Mouse (Mus musculus) forebrain, embryonic 14.5 days (tissue): Measurements from ENCODE around the gene Pth2. TPM values are rescaled to one million over a fixed set of nuclear protein-coding genes. Genes with fewer than 3 reads are reported as not detected.
"Not testable (repeated sequence)": the region's sequence is repeated elsewhere in the genome, so short reads cannot be mapped to it uniquely, and the experiment has no call there.

Experiments
- ATAC-seq: fragments of 200-750 bp; cut with Nextera tagmentation; 2 replicates; pipeline ENCODE4 v1.8.0; 2017; ENCODE audit warnings: mild to moderate bottlenecking, moderate library complexity
- DNase-seq: peaks from one replicate; pipeline ENCODE4 v3.0.0-alpha.2; 2015; ENCODE audit warnings: low spot score
- H3K27ac ChIP-seq: fragments of 300-500 bp; sonication (generic); 2 replicates; pipeline ENCODE4 v1.5.1; 2014; ENCODE audit warnings: low read depth, mild to moderate bottlenecking, control low read depth, low read length, moderate library complexity
- H3K27me3 ChIP-seq: fragments of 300-500 bp; sonication (generic); replicated peaks from 2 replicates; pipeline ENCODE4 v1.6.1; 2014; ENCODE audit warnings: low read length, control low read depth, mixed read lengths; ENCODE audit not compliant: control insufficient read depth, insufficient read depth
- H3K36me3 ChIP-seq: fragments of 300-500 bp; sonication (generic); 2 replicates; pipeline ENCODE4 v1.6.1; 2014; ENCODE audit warnings: low read length, control low read depth; ENCODE audit not compliant: control insufficient read depth, insufficient read depth
- H3K4me1 ChIP-seq: fragments of 300-500 bp; sonication (generic); 2 replicates; pipeline ENCODE4 v1.6.1; 2014; ENCODE audit warnings: antibody characterized with exemption, low read length, control low read depth; ENCODE audit not compliant: control insufficient read depth, insufficient read depth
- H3K4me2 ChIP-seq: fragments of 300-500 bp; sonication (generic); 2 replicates; pipeline ENCODE4 v1.6.1; 2014; ENCODE audit warnings: mild to moderate bottlenecking, control low read depth, low read length
- H3K4me3 ChIP-seq: fragments of 300-500 bp; sonication (generic); 2 replicates; pipeline ENCODE4 v1.5.1; 2014; ENCODE audit warnings: low read depth, low read length, control low read depth
- H3K9ac ChIP-seq: fragments of 300-500 bp; sonication (generic); 2 replicates; pipeline ENCODE4 v1.6.1; 2014; ENCODE audit warnings: mild to moderate bottlenecking, low read length, control low read depth, moderate library complexity
- H3K9me3 ChIP-seq: fragments of 300-500 bp; sonication (generic); replicated peaks from 2 replicates; pipeline ENCODE4 v1.6.1; 2016; ENCODE audit warnings: low read length, control low read depth, mixed read lengths; ENCODE audit not compliant: control insufficient read depth
- WGBS: fragments of 180-500 bp; shearing (Covaris S2); extraction: QIAGEN DNeasy Blood & Tissue Kit; methylation state at CpG from one replicate; pipeline ENCODE4 v1.1.7; 2014; 5-methylcytosine and 5-hydroxymethylcytosine counted together
- polyA plus RNA-seq: library from polyadenylated mRNA; unstranded; fragments of >200 nt; fragmentation: Nextera tagmentation; extraction: Ambion mirVana; gene quantifications from 2 replicates; pipeline ENCODE4 v1.2.1, GENCODE M21; 2014

Gene Pth2
- polyA plus RNA-seq, 1 experiment from 2014 or later: not detected

- Histone ChIP-seq H3K27ac (no peak overlapping the region), H3K4me1 (peaks cover 8% of the 10 kb centered on the region), H3K36me3 (0 out of 2 replicates have a peak, but pooled peaks cover 12% of the 10 kb centered on the region), H3K9me3 (no peaks in the 10 kb centered on the region), H3K9ac (no peak overlapping the region), H3K4me3 (no peak overlapping the region), H3K4me2 (no peak overlapping the region), H3K27me3 (no peaks in the 10 kb centered on the region)
- no peak for ATAC-seq
- no peak for DNase-seq
- WGBS: 27% methylated on average over 6 of the region's 6 CpGs
Observed at GRCm38 (mm10) chr7:45149545-45149944, 31.2 kb upstream of the Pth2 start.

GRCm38 (mm10) chr7:45150321-45150720 is 30.5 kb upstream of the Pth2 start:
- ATAC-seq (no peak), DNase-seq (no peak)
- no peaks in the 10 kb centered on the region for H3K9me3 ChIP-seq
- H3K4me1 ChIP-seq: peaks cover 8% of the 10 kb centered on the region
- no peaks in the 10 kb centered on the region for H3K27me3 ChIP-seq
- WGBS: 76% methylated on average over 4 of the region's 4 CpGs
- peak overlapping the region; percentile 30; the same call in 1 of the 2 replicates for H3K9ac ChIP-seq
- H3K36me3 ChIP-seq: 0 out of 2 replicates have a peak, but pooled peaks cover 7% of the 10 kb centered on the region
- H3K27ac ChIP-seq: no peak overlapping the region
- no peak overlapping the region for H3K4me3 ChIP-seq
- no peak overlapping the region for H3K4me2 ChIP-seq

- 45% methylated on average over 11 of the region's 11 CpGs for WGBS
- peak overlapping the region; percentile 9; the same call in 1 of the 2 replicates for H3K9ac ChIP-seq
- ATAC-seq: no peak
- no peak overlapping the region for H3K27ac ChIP-seq
- peaks cover 8% of the 10 kb centered on the region for H3K4me1 ChIP-seq
- H3K4me3 ChIP-seq: no peak overlapping the region
- H3K27me3 ChIP-seq: no peaks in the 10 kb centered on the region
- 0 out of 2 replicates have a peak, but pooled peaks cover 5% of the 10 kb centered on the region for H3K36me3 ChIP-seq
- H3K9me3 ChIP-seq: no peaks in the 10 kb centered on the region
- no peak for DNase-seq
- H3K4me2 ChIP-seq: no peak overlapping the region
Observed at GRCm38 (mm10) chr7:45151303-45151702, 29.5 kb upstream of the Pth2 start.

GRCm38 (mm10) chr7:45153052-45153451 is 27.7 kb upstream of the Pth2 start:
- WGBS: 93% methylated on average over 2 of the region's 2 CpGs
- DNase-seq, H3K4me3 ChIP-seq, ATAC-seq, H3K36me3 ChIP-seq, H3K4me1 ChIP-seq, H3K27me3 ChIP-seq, H3K9ac ChIP-seq, H3K4me2 ChIP-seq, H3K9me3 ChIP-seq, H3K27ac ChIP-seq: not testable (repeated sequence)

- Histone ChIP-seq H3K27me3 (no peaks in the 10 kb centered on the region), H3K9me3 (no peaks in the 10 kb centered on the region), H3K4me2 (peak overlapping the region; percentile 84), H3K36me3 (peaks cover 9% of the 10 kb centered on the region; the same call in 1 of the 2 replicates), H3K27ac (peak overlapping the region; percentile 89), H3K9ac (peak overlapping the region; percentile 83), H3K4me3 (peak overlapping the region; percentile 50), H3K4me1 (peaks cover 8% of the 10 kb centered on the region)
- DNase-seq: no peak
- 0 out of 2 replicates have a peak, but pooled peaks have one; percentile 0 for ATAC-seq
- 3% methylated on average over 5 of the region's 5 CpGs for WGBS
Observed at GRCm38 (mm10) chr7:45153586-45153985, 27.2 kb upstream of the Pth2 start.

GRCm38 (mm10) chr7:45154096-45154992 is 26.5 kb upstream of the Pth2 start, which contains the start of the genes Pih1d1 and Aldh16a1:
Pih1d1 (plus strand) TSS chr7:45154303.
Aldh16a1 (minus strand) TSS chr7:45154584.
- H3K9me3 ChIP-seq: no peaks in the 10 kb centered on the region
- H3K27ac ChIP-seq: peak within 1 kb of the TSS; percentile 89
- H3K4me2 ChIP-seq: peak within 1 kb of the TSS; percentile 84
- peak; percentile 98 for DNase-seq
- peak within 1 kb of the TSS; percentile 50 for H3K4me3 ChIP-seq
- H3K4me1 ChIP-seq: peaks cover 8% of the 10 kb centered on the region
- ATAC-seq: peak; percentile 97
- 5% methylated on average over 67 of the region's 69 CpGs for WGBS
- peaks cover 17% of the 10 kb centered on the region; the same call in 1 of the 2 replicates for H3K36me3 ChIP-seq
- no peaks in the 10 kb centered on the region for H3K27me3 ChIP-seq
- peak within 1 kb of the TSS; percentile 83 for H3K9ac ChIP-seq

- WGBS: 81% methylated on average over 12 of the region's 12 CpGs
- peak overlapping the region; percentile 84 for H3K4me2 ChIP-seq
- no peak; the same call in 1 of the 2 replicates for ATAC-seq
- H3K9me3 ChIP-seq: no peaks in the 10 kb centered on the region
- H3K9ac ChIP-seq: peak overlapping the region; percentile 33; the same call in 1 of the 2 replicates
- no peak overlapping the region for H3K27ac ChIP-seq
- no peaks in the 10 kb centered on the region for H3K27me3 ChIP-seq
- peak overlapping the region; percentile 50 for H3K4me3 ChIP-seq
- DNase-seq: no peak
- peaks cover 19% of the 10 kb centered on the region; the same call in 1 of the 2 replicates for H3K36me3 ChIP-seq
- H3K4me1 ChIP-seq: peaks cover 8% of the 10 kb centered on the region
Observed at GRCm38 (mm10) chr7:45154993-45155514, 25.7 kb upstream of the Pth2 start.

- Histone ChIP-seq H3K27ac (no peak overlapping the region), H3K27me3 (no peaks in the 10 kb centered on the region), H3K36me3 (peaks cover 19% of the 10 kb centered on the region; the same call in 1 of the 2 replicates), H3K9me3 (no peaks in the 10 kb centered on the region), H3K9ac (no peak overlapping the region), H3K4me1 (peaks cover 8% of the 10 kb centered on the region), H3K4me3 (no peak overlapping the region), H3K4me2 (no peak overlapping the region)
- DNase-seq (no peak), ATAC-seq (no peak)
- WGBS: 91% methylated on average over 9 of the region's 9 CpGs
Observed at GRCm38 (mm10) chr7:45155590-45155989, 25.2 kb upstream of the Pth2 start.
